Mouse (Mus musculus): ENCODE data around the gene 1600014C10Rik.

Gene 1600014C10Rik

GRCm38 (mm10) chr7:38215697-38216096, 32.7 kb downstream of the 1600014C10Rik start:
- DNase-seq (ENCODE audit: low read depth): no peak

GRCm38 (mm10) chr7:38217417-38218171, 34.6 kb downstream of the 1600014C10Rik start:
- no peak for DNase-seq (ENCODE audit: low read depth)

- no peak for DNase-seq (ENCODE audit: low read depth)
Measured at GRCm38 (mm10) chr7:38218631-38219367, 35.8 kb downstream of the 1600014C10Rik start.

- DNase-seq (ENCODE audit: low read depth): no peak
Measured at GRCm38 (mm10) chr7:38219526-38219925, 36.5 kb downstream of the 1600014C10Rik start.

GRCm38 (mm10) chr7:38220866-38221265, 37.8 kb downstream of the 1600014C10Rik start:
- no peak for DNase-seq (ENCODE audit: low read depth)

- no peak for DNase-seq (ENCODE audit: low read depth)
Measured at GRCm38 (mm10) chr7:38224577-38225369, 41.8 kb downstream of the 1600014C10Rik start.

- no peak for DNase-seq (ENCODE audit: low read depth)
Measured at GRCm38 (mm10) chr7:38226226-38226625, 43.2 kb downstream of the 1600014C10Rik start.

- DNase-seq (ENCODE audit: low read depth): peak; percentile 38
Measured at GRCm38 (mm10) chr7:38227181-38227899, 44.3 kb downstream of the 1600014C10Rik start.

GRCm38 (mm10) chr7:38227900-38228298, 44.9 kb downstream of the 1600014C10Rik start, which contains the start of gene Plekhf1:
Plekhf1 (minus strand) TSS chr7:38228016.
- DNase-seq (ENCODE audit: low read depth): peak; percentile 79

GRCm38 (mm10) chr7:38228329-38228728, 45.3 kb downstream of the 1600014C10Rik start:
- no peak for DNase-seq (ENCODE audit: low read depth)

- DNase-seq (ENCODE audit: low read depth): no peak
Measured at GRCm38 (mm10) chr7:38230285-38230684, 47.3 kb downstream of the 1600014C10Rik start.

GRCm38 (mm10) chr7:38236400-38237105, 53.5 kb downstream of the 1600014C10Rik start:
- no peak for DNase-seq (ENCODE audit: low read depth)

GRCm38 (mm10) chr7:38237140-38237539, 54.1 kb downstream of the 1600014C10Rik start:
- peak; percentile 16 for DNase-seq (ENCODE audit: low read depth)

GRCm38 (mm10) chr7:38242417-38242816, 59.4 kb downstream of the 1600014C10Rik start:
- no peak for DNase-seq (ENCODE audit: low read depth)
